Comparison of ENCODE assay signal across 17 mouse cellular contexts in the genomic region with DNA sequence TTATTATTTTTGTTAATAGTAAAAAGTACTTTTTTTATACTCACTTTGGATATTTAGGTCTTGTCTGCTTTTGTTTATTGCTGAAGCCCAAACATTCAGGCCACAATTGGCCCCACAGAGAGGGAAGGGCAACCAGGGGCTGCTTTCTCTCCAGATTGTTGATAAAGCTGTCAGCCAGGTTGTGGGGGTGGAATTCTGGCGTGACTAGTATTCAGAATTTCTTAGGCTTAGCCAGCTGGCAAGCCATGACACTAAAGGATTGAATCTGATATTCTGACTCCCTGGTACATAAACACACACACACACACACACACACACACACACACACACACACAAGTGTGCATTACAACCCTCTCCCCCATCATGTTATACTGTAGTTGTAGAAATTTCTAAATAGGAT.
A peak's percentile ranks its signal among the peaks of the same experiment; 100 is the strongest.
DNase-seq lines count a peak whose midpoint lies in the region; ATAC-seq and TF ChIP-seq lines count a peak whose summit lies in the region.
"Had no signal": no experiment of that assay in that cellular context is flagged by ENCODE, and none has a peak within 500 bp of the region (broad histone marks: within the 10 kb centered on the region; RNA-seq: fewer than 3 reads in every experiment).

No protein-coding gene starts in this region.

- no peaks in the 10 kb centered on the region for H3K36me3 ChIP-seq in heart, postnatal 0 days (replicated peaks; ENCODE audit: control insufficient read depth, insufficient read depth, low read length)
- no peaks in the 10 kb centered on the region for H3K36me3 ChIP-seq in heart, embryonic 10.5 days
- H3K36me3 ChIP-seq: limb, embryonic 15.5 days; midbrain, embryonic 13.5 days had no signal

- peak; percentile 83 to 86 for DNase-seq in cerebellum, postnatal 10 days
- no peak for DNase-seq in cerebellum, adult 18-20 months
- peak; percentile 31 for DNase-seq in heart, postnatal 0 days (ENCODE audit: low spot score)
- DNase-seq in heart, embryonic 10.5 days (ENCODE audit: low spot score): no peak
- peak; percentile 16 to 33 for DNase-seq in heart, postnatal 14 days
- DNase-seq in lung, postnatal 14 days: peak; percentile 7
- DNase-seq in frontal cortex, postnatal 25 days (ENCODE audit: low spot score in 2 of 2): no peak
- DNase-seq in adrenal gland, postnatal 25 days: no peak
- DNase-seq: gastrocnemius, postnatal 25 days; kidney, postnatal 25 days; right cerebral cortex, postnatal 14 days; thymus, adult 2 months had no signal

- no peaks in the 10 kb centered on the region for H3K27me3 ChIP-seq in heart, postnatal 0 days (ENCODE audit: control insufficient read depth, insufficient read depth, low read length)
- H3K27me3 ChIP-seq in heart, embryonic 10.5 days (ENCODE audit: insufficient read depth, poor library complexity, severe bottlenecking): no peaks in the 10 kb centered on the region
- H3K27me3 ChIP-seq: limb, embryonic 15.5 days; midbrain, embryonic 13.5 days; Patski had no signal

- ATAC-seq in heart, postnatal 0 days (ENCODE audit: insufficient read depth, low read depth): peak; percentile 73
- ATAC-seq: forebrain, embryonic 16.5 days; intestine, postnatal 0 days; midbrain, embryonic 13.5 days; Patski had no signal

- no peak overlapping the region for H3K9ac ChIP-seq in heart, postnatal 0 days (replicated peaks; ENCODE audit: low read depth, low read length)
- H3K9ac ChIP-seq: limb, embryonic 15.5 days; midbrain, embryonic 13.5 days had no signal

- WGBS in heart, postnatal 0 days: 0% methylated on average over 1 of the region's 1 CpGs
- 5% methylated on average over 1 of the region's 1 CpGs for WGBS in heart, embryonic 10.5 days

- intact Hi-C loops in heart, postnatal 14 days (cut with DNase I): no loop called here

- TF ChIP-seq EP300 in heart, postnatal 0 days (IDR thresholded peaks at IDR 0.05; ENCODE audit: low read depth): no peak

- no peak overlapping the region for H3K4me2 ChIP-seq in heart, postnatal 0 days (ENCODE audit: low read depth, low read length)
- H3K4me2 ChIP-seq: limb, embryonic 15.5 days; midbrain, embryonic 13.5 days had no signal

- TF ChIP-seq CTCF in heart, postnatal 0 days (IDR thresholded peaks at IDR 0.05; ENCODE audit: low read depth): no peak

- H3K9me3 ChIP-seq in heart, postnatal 0 days (replicated peaks; ENCODE audit: control insufficient read depth, low read length): peaks cover 10% of the 10 kb centered on the region; the same call in 1 of the 2 replicates
- no peaks in the 10 kb centered on the region for H3K9me3 ChIP-seq in heart, embryonic 10.5 days
- H3K9me3 ChIP-seq: limb, embryonic 15.5 days; midbrain, embryonic 13.5 days had no signal

- H3K4me1 ChIP-seq in heart, postnatal 0 days (ENCODE audit: control insufficient read depth, insufficient read depth): 0 out of 2 replicates have a peak, but pooled peaks cover 13% of the 10 kb centered on the region
- H3K4me1 ChIP-seq in heart, embryonic 10.5 days: 0 out of 2 replicates have a peak, but pooled peaks cover 4% of the 10 kb centered on the region
- H3K4me1 ChIP-seq: limb, embryonic 15.5 days; midbrain, embryonic 13.5 days had no signal

- no peak overlapping the region for H3K4me3 ChIP-seq in heart, postnatal 0 days (ENCODE audit: low read depth, low read length)
- H3K4me3 ChIP-seq in heart, embryonic 10.5 days: no peak overlapping the region
- H3K4me3 ChIP-seq: limb, embryonic 15.5 days; midbrain, embryonic 13.5 days had no signal

- H3K27ac ChIP-seq in heart, postnatal 0 days (ENCODE audit: low read depth): no peak overlapping the region
- H3K27ac ChIP-seq in heart, embryonic 10.5 days: no peak overlapping the region
- H3K27ac ChIP-seq: limb, embryonic 15.5 days; midbrain, embryonic 13.5 days had no signal

Comparison
In these comparisons a context has a peak if more than half of its experiments do, and no peak if none do; other contexts are left out.
1. DNase-seq: peak in cerebellum, postnatal 10 days (2 of 2), heart, postnatal 0 days (single experiment), heart, postnatal 14 days (2 of 2) and lung, postnatal 14 days (single experiment); none in cerebellum, adult 18-20 months (0 of 2), heart, embryonic 10.5 days (single experiment), frontal cortex, postnatal 25 days (0 of 2) and adrenal gland, postnatal 25 days (single experiment).